Mouse (Mus musculus) embryonic facial prominence, embryonic 10.5 days (tissue): Measurements from ENCODE around the gene Taar2. TPM values are rescaled to one million over a fixed set of nuclear protein-coding genes. Genes with fewer than 3 reads are reported as not detected.

Experiments
- polyA plus RNA-seq: library from polyadenylated mRNA; unstranded; fragments of >200 nt; fragmentation: Nextera tagmentation; extraction: Ambion mirVana; gene quantifications from 2 replicates; pipeline ENCODE4 v1.2.1, GENCODE M21; 2016

Taar2 gene
- polyA plus RNA-seq, 1 experiment from 2014 or later, result not detected

Other genes starting within 250 kb of the Taar2 start
- 142 and 152 TPM in 2 replicates for gene Rps12, start 151.3 kb upstream of the Taar2 start, polyA plus RNA-seq
- gene Slc18b1, start 141.6 kb upstream of the Taar2 start, polyA plus RNA-seq, result 10.2 and 11.7 TPM in 2 replicates
- gene Vnn3, start 87.1 kb upstream of the Taar2 start, polyA plus RNA-seq, result not detected in 2 replicates
- 1.9 and 2.1 TPM in 2 replicates for gene Vnn1, start 43.9 kb upstream of the Taar2 start, polyA plus RNA-seq
- not detected in 2 replicates for gene Taar1, start 18.2 kb upstream of the Taar2 start, polyA plus RNA-seq
- not detected in 2 replicates for gene Taar3, start 11.0 kb downstream of the Taar2 start, polyA plus RNA-seq
- gene Taar4, start 21.9 kb downstream of the Taar2 start, polyA plus RNA-seq, result not detected in 2 replicates
- not detected in 2 replicates for gene Taar5, start 32.1 kb downstream of the Taar2 start, polyA plus RNA-seq
- not detected in 2 replicates for gene Taar6, start 47.1 kb downstream of the Taar2 start, polyA plus RNA-seq
- gene Taar7a, start 54.9 kb downstream of the Taar2 start, polyA plus RNA-seq, result not detected in 2 replicates
- not detected in 2 replicates for gene Taar7b, start 61.4 kb downstream of the Taar2 start, polyA plus RNA-seq
- not detected in 2 replicates for gene Taar7d, start 88.7 kb downstream of the Taar2 start, polyA plus RNA-seq
- not detected in 2 replicates for gene Taar7e, start 99.0 kb downstream of the Taar2 start, polyA plus RNA-seq
- gene Taar7f, start 110.9 kb downstream of the Taar2 start, polyA plus RNA-seq, result not detected in 2 replicates
- gene Taar8a, start 137.9 kb downstream of the Taar2 start, polyA plus RNA-seq, result not detected in 2 replicates
- gene Taar8b, start 153.7 kb downstream of the Taar2 start, polyA plus RNA-seq, result not detected in 2 replicates
- not detected in 2 replicates for gene Taar8c, start 163.3 kb downstream of the Taar2 start, polyA plus RNA-seq
- gene Taar9, start 171.0 kb downstream of the Taar2 start, polyA plus RNA-seq, result not detected in 2 replicates
- 47.9 and 55.1 TPM in 2 replicates for gene Stx7, start 210.7 kb downstream of the Taar2 start, polyA plus RNA-seq